Mouse (Mus musculus): ENCODE results near the gene Nudt6. TPM values are rescaled to one million over a fixed set of nuclear protein-coding genes. Genes with fewer than 3 reads are reported as not detected.

Nudt6 gene
- polyA plus RNA-seq, 2 experiments = 3.9 to 5.2 TPM

DNA sequence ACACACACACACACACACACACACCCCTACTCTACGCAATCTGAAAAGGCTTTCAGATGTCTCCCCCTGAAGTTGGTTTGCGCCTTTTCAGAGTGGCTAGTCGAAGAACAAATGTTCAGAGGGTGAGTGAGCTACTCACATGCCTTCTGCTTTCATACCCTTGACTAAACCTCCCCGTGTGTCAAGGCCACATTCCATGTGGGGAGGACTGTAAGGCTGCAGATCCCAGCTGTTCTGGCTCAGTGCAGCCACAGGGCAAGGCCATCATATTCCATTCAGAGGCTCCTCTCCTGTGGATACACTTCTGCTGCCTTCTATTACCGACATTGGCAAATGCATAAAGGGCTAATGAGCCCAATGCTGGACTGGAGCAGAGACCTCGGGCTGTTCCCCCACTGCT, 41.6 kb downstream of the Nudt6 start:
- 69% methylated on average over 6 of the region's 6 CpGs for WGBS (ENCODE audit: insufficient replicate concordance)
- H3K36me3 ChIP-seq (replicated peaks; ENCODE audit: control insufficient read depth, insufficient read depth, low read depth) = no peaks in the 10 kb centered on the region
- H3K9ac ChIP-seq (replicated peaks) = no peak overlapping the region
- H3K27me3 ChIP-seq (ENCODE audit: control insufficient read depth, insufficient read depth, low read length) = no peaks in the 10 kb centered on the region
- DNase-seq (ENCODE audit: low read depth in 3 of 3, low spot score in 3 of 3) (no peak), ATAC-seq (ENCODE audit: insufficient read depth) (no peak)
- no peaks in the 10 kb centered on the region for H3K4me1 ChIP-seq (replicated peaks; ENCODE audit: control insufficient read depth in 2 of 2, insufficient read depth in 2 of 2, low read length in 1 of 2)
- TF ChIP-seq EP300 (IDR thresholded peaks at IDR 0.05; ENCODE audit: low read depth) = no peak
- H3K9me3 ChIP-seq (ENCODE audit: control insufficient read depth, low read length) = no peaks in the 10 kb centered on the region
- H3K4me2 ChIP-seq (ENCODE audit: low read depth) = no peak overlapping the region
- H3K27ac ChIP-seq = no peak overlapping the region
- no peak overlapping the region for H3K4me3 ChIP-seq (ENCODE audit: insufficient read depth in 1 of 2, low read depth in 2 of 2, low read length in 2 of 2)

GRCm38 (mm10) chr3:37377926-37378325, 42.1 kb downstream of the Nudt6 start:
- H3K4me2 ChIP-seq (ENCODE audit: low read depth) = no peak overlapping the region
- H3K4me1 ChIP-seq (replicated peaks; ENCODE audit: control insufficient read depth in 2 of 2, insufficient read depth in 2 of 2, low read length in 1 of 2) = no peaks in the 10 kb centered on the region
- 76% methylated on average over 6 of the region's 6 CpGs for WGBS (ENCODE audit: insufficient replicate concordance)
- TF ChIP-seq CTCF (IDR thresholded peaks at IDR 0.05; ENCODE audit: low read depth) (no peak), EP300 (IDR thresholded peaks at IDR 0.05; ENCODE audit: low read depth) (no peak)
- ATAC-seq (ENCODE audit: insufficient read depth) = no peak
- no peak overlapping the region for H3K4me3 ChIP-seq (ENCODE audit: insufficient read depth in 1 of 2, low read depth in 2 of 2, low read length in 2 of 2)
- H3K9me3 ChIP-seq (ENCODE audit: control insufficient read depth, low read length) = no peaks in the 10 kb centered on the region
- H3K27ac ChIP-seq = no peak overlapping the region
- H3K27me3 ChIP-seq (ENCODE audit: control insufficient read depth, insufficient read depth, low read length) = no peaks in the 10 kb centered on the region
- no peak for DNase-seq (ENCODE audit: low read depth in 3 of 3, low spot score in 3 of 3)
- H3K9ac ChIP-seq (replicated peaks) = no peak overlapping the region
- H3K36me3 ChIP-seq (replicated peaks; ENCODE audit: control insufficient read depth, insufficient read depth, low read depth) = no peaks in the 10 kb centered on the region

- no peak for DNase-seq (ENCODE audit: low read depth in 3 of 3, low spot score in 3 of 3)
- no peak overlapping the region for H3K27ac ChIP-seq
- H3K4me1 ChIP-seq (replicated peaks; ENCODE audit: control insufficient read depth in 2 of 2, insufficient read depth in 2 of 2, low read length in 1 of 2) = no peaks in the 10 kb centered on the region
- H3K4me3 ChIP-seq (ENCODE audit: insufficient read depth in 1 of 2, low read depth in 2 of 2, low read length in 2 of 2) = no peak overlapping the region
- 70% methylated on average over 11 of the region's 11 CpGs for WGBS (ENCODE audit: insufficient replicate concordance)
- H3K36me3 ChIP-seq (replicated peaks; ENCODE audit: control insufficient read depth, insufficient read depth, low read depth) = no peaks in the 10 kb centered on the region
- no peaks in the 10 kb centered on the region for H3K9me3 ChIP-seq (ENCODE audit: control insufficient read depth, low read length)
- ATAC-seq (ENCODE audit: insufficient read depth) = no peak
- H3K9ac ChIP-seq (replicated peaks) = no peak overlapping the region
- no peak for TF ChIP-seq CTCF (IDR thresholded peaks at IDR 0.05; ENCODE audit: low read depth)
- no peak for TF ChIP-seq EP300 (IDR thresholded peaks at IDR 0.05; ENCODE audit: low read depth)
- H3K4me2 ChIP-seq (ENCODE audit: low read depth) = no peak overlapping the region
- no peaks in the 10 kb centered on the region for H3K27me3 ChIP-seq (ENCODE audit: control insufficient read depth, insufficient read depth, low read length)
Measured at GRCm38 (mm10) chr3:37373712-37374111, 46.3 kb downstream of the Nudt6 start.

DNA sequence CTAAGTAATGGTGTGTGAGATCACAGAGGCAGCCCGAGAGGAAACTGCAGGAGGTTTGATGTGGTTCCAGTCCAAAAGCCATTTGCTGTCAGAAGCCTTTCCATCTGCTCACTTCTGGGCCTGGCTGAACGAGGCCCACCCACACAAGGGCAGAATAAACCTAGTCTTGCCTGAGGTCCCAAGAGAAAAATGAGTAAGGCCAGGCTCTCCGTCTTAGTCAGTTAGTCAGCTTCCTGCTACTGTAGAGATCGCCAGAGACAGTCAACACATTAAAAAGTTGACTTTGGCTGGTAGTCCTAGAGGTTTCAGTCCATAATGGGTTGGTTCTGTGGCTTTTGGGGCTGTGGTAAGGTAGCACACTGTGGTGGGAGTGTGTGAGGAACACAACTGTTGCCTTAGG, 49.6 kb downstream of the Nudt6 start:
- ATAC-seq (ENCODE audit: insufficient read depth) (no peak), DNase-seq (ENCODE audit: low read depth in 3 of 3, low spot score in 3 of 3) (no peak)
- no peak overlapping the region for H3K27ac ChIP-seq
- 58% methylated on average over 4 of the region's 4 CpGs for WGBS (ENCODE audit: insufficient replicate concordance)
- no peak overlapping the region for H3K4me2 ChIP-seq (ENCODE audit: low read depth)
- no peaks in the 10 kb centered on the region for H3K36me3 ChIP-seq (replicated peaks; ENCODE audit: control insufficient read depth, insufficient read depth, low read depth)
- no peak overlapping the region for H3K4me3 ChIP-seq (ENCODE audit: insufficient read depth in 1 of 2, low read depth in 2 of 2, low read length in 2 of 2)
- no peaks in the 10 kb centered on the region for H3K27me3 ChIP-seq (ENCODE audit: control insufficient read depth, insufficient read depth, low read length)
- no peaks in the 10 kb centered on the region for H3K9me3 ChIP-seq (ENCODE audit: control insufficient read depth, low read length)
- H3K9ac ChIP-seq (replicated peaks) = no peak overlapping the region
- no peaks in the 10 kb centered on the region; a peak in 1 of 4 replicates for H3K4me1 ChIP-seq (replicated peaks; ENCODE audit: control insufficient read depth in 2 of 2, insufficient read depth in 2 of 2, low read length in 1 of 2)
- TF ChIP-seq EP300 (IDR thresholded peaks at IDR 0.05; ENCODE audit: low read depth) = no peak
- no peak for TF ChIP-seq CTCF (IDR thresholded peaks at IDR 0.05; ENCODE audit: low read depth)

GRCm38 (mm10) chr3:37366381-37367053, 53.5 kb downstream of the Nudt6 start:
- Histone ChIP-seq H3K9ac (replicated peaks) (no peak overlapping the region), H3K27ac (no peak overlapping the region), H3K4me3 (ENCODE audit: insufficient read depth in 1 of 2, low read depth in 2 of 2, low read length in 2 of 2) (no peak overlapping the region), H3K4me2 (ENCODE audit: low read depth) (no peak overlapping the region), H3K9me3 (ENCODE audit: control insufficient read depth, low read length) (no peaks in the 10 kb centered on the region), H3K36me3 (replicated peaks; ENCODE audit: control insufficient read depth, insufficient read depth, low read depth) (no peaks in the 10 kb centered on the region), H3K27me3 (ENCODE audit: control insufficient read depth, insufficient read depth, low read length) (no peaks in the 10 kb centered on the region), H3K4me1 (replicated peaks; ENCODE audit: control insufficient read depth in 2 of 2, insufficient read depth in 2 of 2, low read length in 1 of 2) (no peaks in the 10 kb centered on the region; a peak in 1 of 4 replicates)
- DNase-seq (ENCODE audit: low read depth in 3 of 3, low spot score in 3 of 3) (no peak), ATAC-seq (ENCODE audit: insufficient read depth) (no peak)
- WGBS (ENCODE audit: insufficient replicate concordance) = 35% methylated on average over 4 of the region's 4 CpGs
- TF ChIP-seq CTCF (IDR thresholded peaks at IDR 0.05; ENCODE audit: low read depth) (no peak), EP300 (IDR thresholded peaks at IDR 0.05; ENCODE audit: low read depth) (no peak)

Measured in liver, embryonic 14.5 days (tissue).